Mouse (Mus musculus) embryonic facial prominence, embryonic 11.5 days (tissue): ENCODE measurements around the gene Trim69. TPM values are rescaled to one million over a fixed set of nuclear protein-coding genes. Genes with fewer than 3 reads are reported as not detected.
"Not testable (repeated sequence)": the region's sequence is repeated elsewhere in the genome, so short reads cannot be mapped to it uniquely, and the experiment has no call there.

Source experiments
- ATAC-seq: fragments of 200-750 bp; cut with Nextera tagmentation; replicated peaks from 2 replicates; pipeline ENCODE4 v1.8.0; 2017; ENCODE audit warnings: low read depth; ENCODE audit not compliant: insufficient number of reproducible peaks, low FRiP score, low TSS enrichment
- DNase-seq: peaks from one replicate; pipeline ENCODE4 v3.0.0-alpha.2; 2015; ENCODE audit warnings: low spot score
- H3K27ac ChIP-seq: fragments of 300-500 bp; sonication (generic); replicated peaks from 2 replicates; pipeline ENCODE4 v1.5.1; 2014; ENCODE audit warnings: mild to moderate bottlenecking, low read depth, low read length, control low read depth
- H3K27me3 ChIP-seq: fragments of 300-500 bp; sonication (generic); 2 replicates; pipeline ENCODE4 v1.6.1; 2014; ENCODE audit warnings: mild to moderate bottlenecking, low read length, moderate library complexity, mixed read lengths; ENCODE audit not compliant: control insufficient read depth, insufficient read depth
- H3K36me3 ChIP-seq: fragments of 300-500 bp; sonication (generic); replicated peaks from 2 replicates; pipeline ENCODE4 v1.6.1; 2014; ENCODE audit warnings: low read depth, mild to moderate bottlenecking, low read length, moderate library complexity, mixed read lengths; ENCODE audit not compliant: control insufficient read depth, insufficient read depth
- H3K4me1 ChIP-seq: fragments of 300-500 bp; sonication (generic); 2 replicates; pipeline ENCODE4 v1.6.1; 2014; ENCODE audit warnings: low read length, mixed read lengths; ENCODE audit not compliant: control insufficient read depth, insufficient read depth
- H3K4me2 ChIP-seq: fragments of 300-500 bp; sonication (generic); 2 replicates; pipeline ENCODE4 v1.6.1; 2014; ENCODE audit warnings: low read depth, mild to moderate bottlenecking, control low read depth, low read length, moderate library complexity
- H3K4me3 ChIP-seq: fragments of 300-500 bp; sonication (generic); 2 replicates; pipeline ENCODE4 v1.5.1; 2014; ENCODE audit warnings: low read depth, low read length, control low read depth
- H3K9ac ChIP-seq: fragments of 300-500 bp; sonication (generic); replicated peaks from 2 replicates; pipeline ENCODE4 v1.6.1; 2014; ENCODE audit warnings: mild to moderate bottlenecking, control low read depth, low read length
- H3K9me3 ChIP-seq: fragments of 300-500 bp; sonication (generic); replicated peaks from 2 replicates; pipeline ENCODE4 v1.6.1; 2016; ENCODE audit warnings: mild to moderate bottlenecking, low read length, inconsistent platforms, mixed read lengths; ENCODE audit not compliant: control insufficient read depth
- WGBS: fragments of 180-500 bp; shearing (Covaris S2); extraction: QIAGEN DNeasy Blood & Tissue Kit; methylation state at CpG from one replicate; pipeline ENCODE4 v1.1.7; 2014; 5-methylcytosine and 5-hydroxymethylcytosine counted together
- polyA plus RNA-seq: library from polyadenylated mRNA; unstranded; fragments of >200 nt; fragmentation: Nextera tagmentation; extraction: Ambion mirVana; gene quantifications from 2 replicates; pipeline ENCODE4 v1.2.1, GENCODE M21; 2014

Gene Trim69
- polyA plus RNA-seq, 1 experiment from 2014 or later, result not detected

DNA sequence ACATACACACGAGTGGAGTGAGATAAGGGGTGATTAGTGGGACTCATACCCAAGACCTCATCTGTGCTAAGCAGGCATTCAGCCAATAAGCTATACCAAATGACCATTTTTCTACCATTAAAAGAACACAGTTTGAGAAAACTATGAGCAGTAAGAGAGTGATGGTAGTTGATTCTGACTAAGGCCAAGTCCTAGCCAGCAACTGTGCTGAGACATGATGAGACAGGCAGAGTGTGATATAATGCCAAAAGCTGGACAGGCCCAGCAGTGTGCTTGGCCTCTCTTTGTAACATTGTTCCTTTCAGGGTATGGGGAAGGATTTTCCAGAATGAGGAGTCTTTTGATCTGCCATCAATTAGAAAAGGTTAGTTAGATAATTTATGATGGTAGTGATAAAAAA is 41.0 kb downstream of the Trim69 start:
- H3K27me3 ChIP-seq, result no peaks in the 10 kb centered on the region
- H3K9ac ChIP-seq, result no peak overlapping the region
- DNase-seq (no peak), ATAC-seq (no peak)
- H3K4me2 ChIP-seq, result no peak overlapping the region
- 91% methylated on average over 1 of the region's 1 CpGs for WGBS
- H3K4me3 ChIP-seq, result no peak overlapping the region
- H3K36me3 ChIP-seq, result no peaks in the 10 kb centered on the region
- H3K9me3 ChIP-seq, result no peaks in the 10 kb centered on the region
- H3K27ac ChIP-seq, result no peak overlapping the region
- no peaks in the 10 kb centered on the region for H3K4me1 ChIP-seq

- no peaks in the 10 kb centered on the region for H3K9me3 ChIP-seq
- no peaks in the 10 kb centered on the region for H3K27me3 ChIP-seq
- 0 out of 2 replicates have a peak, but pooled peaks cover 2% of the 10 kb centered on the region for H3K4me1 ChIP-seq
- ATAC-seq (no peak), DNase-seq (no peak)
- no peak overlapping the region for H3K27ac ChIP-seq
- no peak overlapping the region for H3K4me3 ChIP-seq
- H3K9ac ChIP-seq, result no peak overlapping the region
- H3K4me2 ChIP-seq, result no peak overlapping the region
- no peaks in the 10 kb centered on the region for H3K36me3 ChIP-seq
- 50% methylated on average over 2 of the region's 2 CpGs for whole genome bisulfite sequencing
Measured at GRCm38 (mm10) chr2:122206440-122207107, 46.1 kb downstream of the Trim69 start.

- 54% methylated on average over 3 of the region's 3 CpGs for WGBS
- Histone ChIP-seq H3K27ac (no peak overlapping the region), H3K9ac (no peak overlapping the region), H3K4me3 (no peak overlapping the region), H3K27me3 (no peaks in the 10 kb centered on the region), H3K9me3 (no peaks in the 10 kb centered on the region), H3K4me1 (0 out of 2 replicates have a peak, but pooled peaks cover 2% of the 10 kb centered on the region), H3K36me3 (no peaks in the 10 kb centered on the region), H3K4me2 (no peak overlapping the region)
- ATAC-seq (no peak), DNase-seq (no peak)
Measured at GRCm38 (mm10) chr2:122210534-122211228, 50.2 kb downstream of the Trim69 start.

DNA sequence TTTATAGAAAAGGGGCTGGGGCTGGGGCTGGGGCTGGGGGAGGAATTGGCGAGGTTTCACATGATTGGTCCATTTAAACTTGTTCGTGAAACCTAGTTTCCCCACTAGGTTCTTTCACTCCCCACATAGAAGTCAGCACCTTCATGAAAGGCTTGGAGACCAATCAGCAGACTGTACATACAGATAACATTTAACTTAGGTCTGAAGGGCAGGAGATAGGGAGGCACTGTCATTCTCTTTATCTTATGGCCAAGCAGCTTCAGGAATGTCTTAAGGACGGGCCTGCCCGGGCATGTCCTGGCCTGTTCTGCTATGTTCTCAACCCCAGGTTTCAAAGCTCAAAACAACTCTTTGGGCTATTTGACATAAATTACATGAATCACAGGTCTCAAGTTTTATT is 56.6 kb downstream of the Trim69 start:
- H3K27me3 ChIP-seq, H3K4me2 ChIP-seq, H3K4me3 ChIP-seq, DNase-seq, ATAC-seq, H3K27ac ChIP-seq, H3K36me3 ChIP-seq, H3K4me1 ChIP-seq, H3K9me3 ChIP-seq, H3K9ac ChIP-seq: not testable (repeated sequence)
- 93% methylated on average over 4 of the region's 4 CpGs for WGBS

GRCm38 (mm10) chr2:122218234-122218633 is 57.7 kb downstream of the Trim69 start:
- Histone ChIP-seq H3K36me3 (no peaks in the 10 kb centered on the region), H3K4me2 (no peak overlapping the region), H3K9me3 (no peaks in the 10 kb centered on the region), H3K9ac (no peak overlapping the region), H3K27ac (no peak overlapping the region), H3K4me1 (no peaks in the 10 kb centered on the region), H3K27me3 (no peaks in the 10 kb centered on the region), H3K4me3 (no peak overlapping the region)
- ATAC-seq, result no peak
- DNase-seq, result no peak
- WGBS, result 76% methylated on average over 2 of the region's 2 CpGs

- ATAC-seq (no peak), DNase-seq (no peak)
- H3K4me1 ChIP-seq, result no peaks in the 10 kb centered on the region
- no peak overlapping the region for H3K9ac ChIP-seq
- H3K36me3 ChIP-seq, result no peaks in the 10 kb centered on the region
- no peak overlapping the region for H3K4me3 ChIP-seq
- no peaks in the 10 kb centered on the region for H3K9me3 ChIP-seq
- no peaks in the 10 kb centered on the region for H3K27me3 ChIP-seq
- no peak overlapping the region for H3K27ac ChIP-seq
- WGBS, result 78% methylated on average over 4 of the region's 4 CpGs
- H3K4me2 ChIP-seq, result no peak overlapping the region
Measured at GRCm38 (mm10) chr2:122221378-122221777, 60.9 kb downstream of the Trim69 start.

GRCm38 (mm10) chr2:122221798-122222197 is 61.3 kb downstream of the Trim69 start:
- 55% methylated on average over 5 of the region's 5 CpGs for WGBS
- Histone ChIP-seq H3K27me3 (no peaks in the 10 kb centered on the region), H3K4me2 (no peak overlapping the region), H3K9ac (no peak overlapping the region), H3K36me3 (no peaks in the 10 kb centered on the region), H3K4me3 (no peak overlapping the region), H3K4me1 (no peaks in the 10 kb centered on the region), H3K9me3 (no peaks in the 10 kb centered on the region), H3K27ac (no peak overlapping the region)
- no peak for DNase-seq
- no peak for ATAC-seq

GRCm38 (mm10) chr2:122222272-122222671 is 61.8 kb downstream of the Trim69 start:
- no peak for DNase-seq
- no peaks in the 10 kb centered on the region for H3K27me3 ChIP-seq
- no peaks in the 10 kb centered on the region for H3K4me1 ChIP-seq
- no peak overlapping the region for H3K4me2 ChIP-seq
- no peaks in the 10 kb centered on the region for H3K36me3 ChIP-seq
- H3K27ac ChIP-seq, result no peak overlapping the region
- no peaks in the 10 kb centered on the region for H3K9me3 ChIP-seq
- no peak overlapping the region for H3K9ac ChIP-seq
- H3K4me3 ChIP-seq, result no peak overlapping the region
- ATAC-seq, result no peak
- 92% methylated on average over 5 of the region's 5 CpGs for WGBS
